Mouse (Mus musculus): Measurements from ENCODE around the gene 4930469K13Rik.

- TF ChIP-seq CTCF (IDR thresholded peaks at IDR 0.05; ENCODE audit: borderline replicate concordance, control insufficient read depth, extremely low read depth, insufficient read depth, low read length, poor library complexity) = no peak
- no peak for TF ChIP-seq POLR2A (IDR thresholded peaks at IDR 0.05; ENCODE audit: control insufficient read depth, extremely low read depth, insufficient read depth, low read length, poor library complexity)
These were observed 87.5 kb downstream of the 4930469K13Rik start for GRCm38 (mm10) chr11:34010859-34011172.
